Mouse (Mus musculus): Measurements from ENCODE around the gene Actr5.

DNA sequence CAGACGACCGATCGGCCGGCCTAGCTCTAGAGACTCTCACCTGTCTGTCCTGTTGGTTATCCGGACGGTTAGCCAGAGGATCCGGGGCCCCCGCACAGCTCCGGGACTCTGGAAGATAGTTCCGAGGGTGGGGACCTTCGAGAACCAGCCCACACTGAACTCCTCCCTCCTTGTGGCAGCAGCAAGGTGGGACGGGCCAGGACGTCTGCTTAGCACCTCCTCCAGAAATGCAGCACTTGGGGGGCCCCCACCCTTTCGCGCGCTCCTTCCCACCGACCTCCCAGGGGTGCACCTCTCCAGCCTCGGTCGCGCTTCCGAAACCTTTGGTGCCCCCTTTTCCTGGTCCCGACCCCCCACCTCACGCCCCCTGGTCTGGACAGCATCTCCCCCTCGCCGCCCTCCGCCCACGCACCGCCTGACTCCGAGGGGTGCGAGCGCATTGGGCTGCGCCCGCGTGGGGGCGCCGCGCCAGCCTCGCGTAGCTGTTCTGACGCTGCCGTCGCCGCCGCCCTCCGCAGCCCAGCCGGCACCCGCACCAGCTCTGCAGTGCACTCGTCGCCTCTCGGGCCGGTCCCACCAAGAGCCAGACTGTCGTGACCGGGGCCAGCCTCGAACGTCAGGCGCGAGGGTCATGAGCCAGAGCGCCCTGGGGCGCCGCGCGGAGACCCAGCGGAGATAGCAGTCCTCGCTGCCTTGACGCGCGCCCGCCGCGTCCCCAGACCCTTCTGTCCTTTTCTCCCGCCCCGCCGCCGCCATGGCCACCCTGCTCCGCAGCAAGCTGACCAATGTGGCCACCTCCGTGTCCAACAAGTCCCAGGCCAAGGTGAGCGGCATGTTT, 14.0 kb upstream of the Actr5 start, which contains the start of gene Slc32a1:
- no peak for TF ChIP-seq CTCF (IDR thresholded peaks at IDR 0.05; ENCODE audit: borderline replicate concordance, extremely low read depth, insufficient read depth, insufficient read length)
- 0 out of 2 replicates have a peak, but pooled peaks have one; percentile 29 for TF ChIP-seq POLR2A (IDR thresholded peaks at IDR 0.05; ENCODE audit: borderline replicate concordance, extremely low read depth, insufficient read depth, insufficient read length, poor library complexity, severe bottlenecking)
